ENCODE assay signal across 15 mouse cellular contexts in genomic region chr9:35182832-35183231, GRCm38 (mm10).
"Had no signal": no experiment of that assay in that cellular context is flagged by ENCODE, and none has a peak within 500 bp of the region (broad histone marks: within the 10 kb centered on the region; RNA-seq: fewer than 3 reads in every experiment).

No protein-coding gene starts in this region.

- DNase-seq: kidney, adult 9 months; kidney, postnatal 25 days; layer of hippocampus, adult 9-11 months; lung, adult 2 months; lung, postnatal 14 days; lung, postnatal 4 days; midbrain, embryonic 14.5 days; right cerebral cortex, adult 18-20 months; right cerebral cortex, postnatal 14 days; right cerebral cortex, postnatal 4 days; thymus, postnatal 36 days had no signal

- H3K4me2 ChIP-seq: liver, embryonic 13.5 days; midbrain, embryonic 11.5 days had no signal

- H3K4me1 ChIP-seq: liver, embryonic 13.5 days had no signal

- H3K4me3 ChIP-seq: layer of hippocampus, adult 2 months; liver, embryonic 13.5 days had no signal

- H3K9ac ChIP-seq: liver, embryonic 13.5 days had no signal

- H3K27ac ChIP-seq: kidney, postnatal 0 days; layer of hippocampus, adult 2 months; liver, embryonic 13.5 days had no signal

- H3K9me3 ChIP-seq: liver, embryonic 13.5 days had no signal

- H3K27me3 ChIP-seq: liver, embryonic 13.5 days had no signal
